Mouse (Mus musculus) neural tube, embryonic 13.5 days (tissue): Measurements from ENCODE around the gene March10. TPM values are rescaled to one million over a fixed set of nuclear protein-coding genes. Genes with fewer than 3 reads are reported as not detected.

Source experiments
- ATAC-seq: fragments of 200-750 bp; cut with Nextera tagmentation; 2 replicates; pipeline ENCODE4 v1.8.0; 2017; ENCODE audit warnings: low read depth, mild to moderate bottlenecking, moderate TSS enrichment, moderate library complexity
- H3K27ac ChIP-seq: fragments of 300-500 bp; sonication (generic); replicated peaks from 2 replicates; pipeline ENCODE4 v1.5.1; 2015; ENCODE audit warnings: moderate library complexity, mild to moderate bottlenecking, inconsistent platforms
- H3K27me3 ChIP-seq: fragments of 300-500 bp; sonication (generic); 2 replicates; pipeline ENCODE4 v1.6.1; 2015; ENCODE audit warnings: mild to moderate bottlenecking, inconsistent platforms
- H3K36me3 ChIP-seq: fragments of 300-500 bp; sonication (generic); 2 replicates; pipeline ENCODE4 v1.6.1; 2015; ENCODE audit warnings: mild to moderate bottlenecking, inconsistent platforms
- H3K4me1 ChIP-seq: fragments of 300-500 bp; sonication (generic); replicated peaks from 2 replicates; pipeline ENCODE4 v1.6.1; 2015; ENCODE audit warnings: inconsistent platforms
- H3K4me2 ChIP-seq: fragments of 300-500 bp; sonication (generic); 2 replicates; pipeline ENCODE4 v1.6.1; 2015; ENCODE audit warnings: inconsistent platforms, mild to moderate bottlenecking, moderate library complexity
- H3K4me3 ChIP-seq: fragments of 300-500 bp; sonication (generic); 2 replicates; pipeline ENCODE4 v1.5.1; 2015; ENCODE audit warnings: mild to moderate bottlenecking, inconsistent platforms
- H3K9ac ChIP-seq: fragments of 300-500 bp; sonication (generic); 2 replicates; pipeline ENCODE4 v1.6.1; 2015; ENCODE audit warnings: moderate library complexity, mild to moderate bottlenecking, inconsistent platforms
- H3K9me3 ChIP-seq: fragments of 300-500 bp; sonication (generic); 2 replicates; pipeline ENCODE4 v1.6.1; 2016; ENCODE audit warnings: inconsistent platforms
- WGBS: fragments of 180-500 bp; shearing (Covaris S2); methylation state at CpG from one replicate; pipeline ENCODE4 v1.1.7; 2015; 5-methylcytosine and 5-hydroxymethylcytosine counted together
- polyA plus RNA-seq: library from polyadenylated mRNA; unstranded; fragments of >200 nt; fragmentation: Nextera tagmentation; extraction: Ambion mirVana; gene quantifications from 2 replicates; pipeline ENCODE4 v1.2.1, GENCODE M21; 2015

The March10 gene
- polyA plus RNA-seq, 1 experiment from 2014 or later, result not detected

DNA sequence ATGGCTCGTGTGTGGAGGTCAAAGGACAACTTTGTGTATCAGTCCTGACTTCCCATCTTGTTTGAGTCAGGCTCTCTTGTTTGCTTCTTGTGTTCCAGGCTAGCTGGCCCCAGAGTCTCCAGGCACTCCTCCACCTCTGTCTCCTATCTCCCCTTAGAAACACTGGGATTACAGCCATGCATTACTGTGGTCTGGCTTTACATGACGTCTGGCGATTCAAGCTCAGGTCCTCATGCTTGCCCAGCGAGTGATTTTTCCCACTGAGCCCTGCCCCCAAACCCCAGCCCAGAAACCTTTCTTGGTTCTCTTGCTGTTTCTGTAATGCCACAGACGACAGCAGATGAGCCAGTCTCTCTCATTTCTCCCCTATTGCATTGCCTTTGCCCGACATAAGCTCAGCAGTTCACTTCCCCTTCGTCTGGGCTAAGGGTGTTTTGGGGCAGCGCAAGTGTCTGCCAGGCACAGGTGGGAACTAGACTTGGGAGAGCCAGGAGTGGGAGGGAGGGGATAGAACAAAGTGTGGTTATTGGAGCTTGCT, 8.0 kb upstream of the March10 start:
- no peak overlapping the region for H3K27ac ChIP-seq
- WGBS, result 75% methylated on average over 8 of the region's 8 CpGs
- H3K9me3 ChIP-seq, result no peaks in the 10 kb centered on the region
- H3K36me3 ChIP-seq, result no peaks in the 10 kb centered on the region
- no peaks in the 10 kb centered on the region for H3K27me3 ChIP-seq
- ATAC-seq, result no peak
- H3K4me3 ChIP-seq, result no peak overlapping the region
- H3K4me2 ChIP-seq, result no peak overlapping the region
- H3K4me1 ChIP-seq, result peaks cover 14% of the 10 kb centered on the region
- H3K9ac ChIP-seq, result no peak overlapping the region

DNA sequence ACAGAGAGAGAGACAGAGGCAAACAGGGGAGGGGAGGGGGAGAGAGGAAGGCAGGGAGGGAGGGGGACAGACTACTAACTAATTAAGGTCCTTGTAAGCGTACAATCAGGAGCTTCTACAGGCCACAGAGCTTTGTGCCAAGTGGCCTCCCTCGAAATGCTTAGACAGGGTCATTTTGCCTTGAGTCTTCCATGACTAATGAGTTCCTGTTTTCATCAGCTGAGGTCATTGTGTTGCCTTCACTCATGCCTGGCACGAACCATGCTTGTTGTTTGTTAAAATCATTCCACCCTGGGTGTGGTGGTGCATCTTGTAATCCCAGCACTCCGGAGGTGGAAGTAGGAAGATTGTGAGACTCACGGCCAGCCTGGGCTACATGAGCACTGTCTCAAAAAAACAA, 3.4 kb upstream of the March10 start:
- Histone ChIP-seq H3K4me3 (no peak overlapping the region), H3K27me3 (no peaks in the 10 kb centered on the region), H3K9ac (no peak overlapping the region), H3K36me3 (no peaks in the 10 kb centered on the region), H3K4me1 (peaks cover 23% of the 10 kb centered on the region), H3K27ac (no peak overlapping the region), H3K4me2 (no peak overlapping the region), H3K9me3 (no peaks in the 10 kb centered on the region)
- no peak for ATAC-seq
- WGBS, result 49% methylated on average over 5 of the region's 5 CpGs

DNA sequence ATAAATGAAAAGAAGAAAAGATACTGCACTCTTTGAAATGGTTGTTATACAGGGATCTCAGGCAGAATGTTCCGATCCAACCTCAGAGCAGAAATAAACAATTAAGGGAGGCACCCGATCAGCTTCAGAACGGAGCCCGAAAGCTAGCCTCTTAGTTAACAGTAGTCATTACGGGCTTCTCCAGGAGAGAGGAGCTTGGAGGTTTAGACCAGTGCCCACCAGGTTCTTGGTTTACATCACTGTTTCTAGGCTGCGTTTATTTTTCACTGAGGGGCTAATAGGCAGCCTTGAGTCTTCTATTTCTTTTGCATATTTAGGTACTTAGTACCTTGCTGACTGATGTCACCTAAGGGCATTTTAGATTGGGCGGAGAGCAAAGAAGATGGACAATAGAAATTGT, 506 bp upstream of the March10 start:
- H3K9ac ChIP-seq, result peak overlapping the region; percentile 74

DNA sequence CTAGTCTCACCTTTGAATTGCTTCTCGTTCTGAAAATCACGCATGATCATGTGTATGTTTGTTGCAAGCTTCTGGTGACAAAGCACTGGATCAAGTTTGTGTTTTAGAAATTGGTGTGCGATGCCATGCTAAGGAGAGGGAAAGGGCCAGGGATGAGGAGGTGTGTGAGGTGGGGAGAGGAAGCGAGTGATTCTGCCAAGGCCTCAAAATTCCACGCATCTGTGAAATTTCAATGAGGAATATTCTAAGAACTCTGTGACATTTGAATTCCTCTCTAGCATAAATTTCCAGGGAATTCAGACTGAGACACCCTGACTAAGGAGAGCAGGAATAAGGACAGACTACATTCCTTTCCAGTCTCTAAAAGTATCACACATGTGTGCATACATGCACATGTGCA, 1.4 kb downstream of the March10 start:
- Histone ChIP-seq H3K27me3 (no peaks in the 10 kb centered on the region), H3K9me3 (no peaks in the 10 kb centered on the region), H3K9ac (no peak overlapping the region), H3K4me3 (no peak overlapping the region), H3K27ac (no peak overlapping the region), H3K4me2 (no peak overlapping the region), H3K4me1 (peaks cover 23% of the 10 kb centered on the region), H3K36me3 (no peaks in the 10 kb centered on the region)
- 89% methylated on average over 5 of the region's 5 CpGs for WGBS
- no peak for ATAC-seq

More for the DNA sequence above, 506 bp upstream of the March10 start:
- Histone ChIP-seq H3K27ac (peak overlapping the region; percentile 88), H3K4me2 (peak overlapping the region; percentile 75), H3K36me3 (no peaks in the 10 kb centered on the region), H3K27me3 (no peaks in the 10 kb centered on the region), H3K4me1 (peaks cover 23% of the 10 kb centered on the region), H3K4me3 (peak overlapping the region; percentile 47), H3K9me3 (no peaks in the 10 kb centered on the region)
- WGBS, result 44% methylated on average over 7 of the region's 7 CpGs
- peak; percentile 60; the same call in 1 of the 2 replicates for ATAC-seq

DNA sequence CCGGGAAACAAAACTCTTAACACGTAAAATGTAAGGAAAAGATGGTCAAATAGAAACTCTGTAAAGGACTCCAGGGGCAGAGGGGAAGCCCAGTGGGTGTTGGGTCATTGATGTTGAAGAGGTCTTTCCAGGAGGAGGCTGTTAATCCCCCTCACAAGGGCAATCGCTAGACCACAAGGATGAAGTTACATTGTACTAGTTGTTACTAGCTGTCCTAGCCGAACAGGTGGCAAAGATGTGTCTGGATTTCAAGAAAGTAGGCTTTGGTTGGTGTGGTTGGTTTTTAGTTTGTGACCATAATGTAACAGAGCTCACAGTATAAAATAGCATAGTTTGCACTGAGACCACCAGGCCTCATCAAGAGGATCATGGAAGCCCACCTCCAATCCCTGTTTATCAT, 3.5 kb downstream of the March10 start:
- peaks cover 21% of the 10 kb centered on the region for H3K4me1 ChIP-seq
- H3K4me2 ChIP-seq, result no peak overlapping the region
- 87% methylated on average over 4 of the region's 4 CpGs for WGBS
- H3K27ac ChIP-seq, result no peak overlapping the region
- H3K27me3 ChIP-seq, result no peaks in the 10 kb centered on the region
- H3K4me3 ChIP-seq, result no peak overlapping the region
- no peak overlapping the region for H3K9ac ChIP-seq
- no peaks in the 10 kb centered on the region for H3K9me3 ChIP-seq
- ATAC-seq, result no peak
- H3K36me3 ChIP-seq, result no peaks in the 10 kb centered on the region

DNA sequence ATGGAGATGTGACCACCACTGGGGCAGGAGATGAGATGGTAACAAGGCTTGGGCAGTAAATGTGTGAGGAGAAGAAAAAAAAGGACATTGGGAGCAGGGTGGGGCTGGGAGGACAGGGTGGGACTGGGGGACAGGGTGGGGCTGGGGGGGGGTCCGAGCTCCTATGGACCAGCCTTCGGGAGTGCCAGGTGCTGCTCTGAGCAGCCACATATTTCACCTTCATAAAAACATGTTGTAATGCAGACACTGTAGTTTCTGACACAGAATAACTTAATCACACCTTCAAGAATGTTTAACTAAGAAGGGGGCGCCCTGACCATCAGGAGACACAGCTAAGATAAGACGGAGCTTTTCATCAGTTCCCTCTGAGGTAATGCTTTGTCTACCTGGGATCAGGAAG, 4.0 kb downstream of the March10 start:
- Histone ChIP-seq H3K4me3 (no peak overlapping the region), H3K36me3 (no peaks in the 10 kb centered on the region), H3K27me3 (no peaks in the 10 kb centered on the region), H3K9ac (no peak overlapping the region), H3K27ac (no peak overlapping the region), H3K4me1 (peaks cover 15% of the 10 kb centered on the region), H3K9me3 (no peaks in the 10 kb centered on the region), H3K4me2 (no peak overlapping the region)
- 93% methylated on average over 4 of the region's 4 CpGs for WGBS
- ATAC-seq, result no peak

DNA sequence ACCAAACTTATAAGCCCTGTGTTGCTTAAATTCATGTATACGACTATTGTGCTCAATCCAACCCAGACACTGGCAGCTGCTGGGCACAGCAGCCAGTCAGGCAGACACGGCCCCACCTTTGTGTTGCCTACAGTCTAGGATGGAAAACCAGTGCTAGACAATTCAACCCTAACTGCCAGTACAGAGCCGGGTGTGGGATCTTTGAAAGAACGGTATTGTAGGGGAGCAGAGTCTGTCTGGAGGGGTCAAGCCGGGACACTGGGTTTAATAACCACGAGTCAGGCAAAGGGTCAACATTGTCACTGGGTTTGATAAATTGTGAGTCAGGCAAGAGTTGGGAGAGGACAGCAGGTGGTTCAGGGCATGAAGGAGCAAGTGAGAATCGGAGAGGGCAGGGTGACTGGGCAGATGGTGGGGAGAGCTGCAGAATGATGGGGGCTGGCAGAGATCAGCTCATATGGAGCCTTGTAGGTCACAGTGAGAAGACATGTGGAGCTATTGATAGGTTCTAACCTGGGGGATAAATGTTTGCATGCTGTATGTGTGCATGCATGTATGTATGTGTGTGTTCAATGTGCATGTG, 4.9 kb downstream of the March10 start:
- H3K4me1 ChIP-seq, result peaks cover 7% of the 10 kb centered on the region; the same call in 1 of the 2 replicates
- no peak overlapping the region for H3K4me2 ChIP-seq
- no peaks in the 10 kb centered on the region for H3K9me3 ChIP-seq
- WGBS, result 23% methylated on average over 7 of the region's 7 CpGs
- no peak for ATAC-seq
- no peaks in the 10 kb centered on the region for H3K27me3 ChIP-seq
- no peaks in the 10 kb centered on the region for H3K36me3 ChIP-seq
- no peak overlapping the region for H3K4me3 ChIP-seq
- no peak overlapping the region for H3K27ac ChIP-seq
- H3K9ac ChIP-seq, result no peak overlapping the region

DNA sequence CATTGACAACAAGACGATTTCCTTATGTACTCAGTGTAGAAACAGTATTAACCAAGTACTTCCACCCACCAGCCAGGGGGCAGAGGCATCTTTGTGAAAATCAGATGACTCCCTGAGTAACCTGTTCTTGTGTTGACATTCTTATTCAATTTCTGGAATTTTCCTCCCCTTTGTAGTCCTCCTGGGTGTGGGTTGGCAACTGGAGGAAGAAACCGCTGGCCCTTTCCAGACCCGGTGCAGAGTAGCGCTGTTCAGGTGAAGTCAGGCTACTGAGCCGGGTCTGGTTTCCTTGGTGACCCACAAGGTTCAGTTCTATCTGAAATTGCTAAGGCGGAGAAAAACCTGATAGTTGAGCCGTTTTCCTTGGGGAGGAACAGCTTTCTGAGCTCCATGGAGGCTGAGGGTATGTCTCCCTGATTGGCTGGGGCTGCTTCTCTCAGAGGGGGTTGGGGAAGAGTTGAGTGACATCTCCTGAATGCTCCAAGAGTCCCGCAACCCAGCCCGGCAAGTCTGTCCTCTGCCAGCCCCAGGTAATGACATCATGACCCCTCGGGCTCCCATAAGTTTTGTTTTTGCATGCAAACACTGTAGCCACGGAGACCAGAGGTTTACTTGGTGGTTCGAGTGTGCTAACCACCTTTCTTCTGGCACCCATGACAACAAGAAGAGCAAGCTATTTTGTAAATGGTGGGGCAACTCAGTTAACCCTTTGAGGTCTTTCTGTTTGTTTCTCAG, 6.8 kb downstream of the March10 start:
- no peak for ATAC-seq
- H3K9ac ChIP-seq, result no peak overlapping the region
- 75% methylated on average over 12 of the region's 12 CpGs for WGBS

DNA sequence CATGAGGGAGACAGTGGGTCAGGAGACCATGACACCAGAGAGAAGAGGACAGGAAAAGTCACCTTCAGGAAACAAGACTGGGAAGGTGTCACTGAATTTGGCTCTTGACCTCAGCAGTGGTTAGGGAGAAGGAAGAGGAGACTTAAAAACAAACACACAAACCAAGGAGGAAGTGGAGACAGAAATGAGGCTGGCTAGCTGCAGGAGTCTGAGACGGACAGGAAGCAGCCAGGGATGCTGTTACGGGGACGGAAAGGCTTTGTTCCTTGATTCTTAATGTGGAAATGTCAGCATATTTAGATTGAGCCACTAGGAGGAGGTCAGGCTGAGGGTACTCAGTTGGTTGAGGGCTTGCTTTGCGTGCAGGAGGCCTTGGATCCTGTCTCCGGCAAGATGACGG, 8.9 kb downstream of the March10 start:
- H3K9me3 ChIP-seq, result no peaks in the 10 kb centered on the region
- WGBS, result 86% methylated on average over 6 of the region's 6 CpGs
- no peak overlapping the region for H3K4me3 ChIP-seq
- H3K27ac ChIP-seq, result no peak overlapping the region
- H3K4me1 ChIP-seq, result no peaks in the 10 kb centered on the region; the same call in 1 of the 2 replicates
- H3K9ac ChIP-seq, result no peak overlapping the region
- no peak for ATAC-seq
- no peaks in the 10 kb centered on the region for H3K36me3 ChIP-seq
- H3K4me2 ChIP-seq, result no peak overlapping the region
- no peaks in the 10 kb centered on the region for H3K27me3 ChIP-seq

More for the DNA sequence above, 6.8 kb downstream of the March10 start:
- H3K4me1 ChIP-seq, result no peaks in the 10 kb centered on the region; the same call in 1 of the 2 replicates
- H3K36me3 ChIP-seq, result no peaks in the 10 kb centered on the region
- no peaks in the 10 kb centered on the region for H3K9me3 ChIP-seq
- no peak overlapping the region for H3K4me2 ChIP-seq
- H3K27me3 ChIP-seq, result no peaks in the 10 kb centered on the region
- H3K4me3 ChIP-seq, result no peak overlapping the region
- no peak overlapping the region for H3K27ac ChIP-seq

DNA sequence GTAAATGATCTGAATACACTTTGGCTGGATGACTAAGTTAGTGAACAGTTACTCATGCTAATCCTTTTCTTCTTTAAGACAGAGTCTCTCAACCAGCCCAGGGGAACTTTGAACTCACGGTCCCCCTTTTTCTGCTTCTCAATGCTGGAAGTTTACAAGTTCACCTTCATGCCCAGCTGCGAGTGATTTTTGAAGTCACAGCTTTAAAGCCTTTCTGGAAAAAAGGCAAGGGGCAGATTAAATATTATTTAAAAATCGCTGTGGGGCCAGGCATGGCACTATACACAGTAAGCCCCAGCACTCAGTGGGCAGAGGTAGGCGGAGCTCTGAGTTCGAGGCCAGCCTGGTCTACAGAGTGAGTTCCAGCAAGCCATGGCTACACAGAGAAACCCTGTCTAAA, 10.3 kb downstream of the March10 start:
- Histone ChIP-seq H3K36me3 (no peaks in the 10 kb centered on the region), H3K27ac (no peak overlapping the region), H3K4me2 (no peak overlapping the region), H3K4me3 (no peak overlapping the region), H3K4me1 (no peaks in the 10 kb centered on the region; the same call in 1 of the 2 replicates), H3K9ac (no peak overlapping the region), H3K27me3 (no peaks in the 10 kb centered on the region), H3K9me3 (no peaks in the 10 kb centered on the region)
- whole genome bisulfite sequencing, result 88% methylated on average over 5 of the region's 5 CpGs
- ATAC-seq, result no peak

DNA sequence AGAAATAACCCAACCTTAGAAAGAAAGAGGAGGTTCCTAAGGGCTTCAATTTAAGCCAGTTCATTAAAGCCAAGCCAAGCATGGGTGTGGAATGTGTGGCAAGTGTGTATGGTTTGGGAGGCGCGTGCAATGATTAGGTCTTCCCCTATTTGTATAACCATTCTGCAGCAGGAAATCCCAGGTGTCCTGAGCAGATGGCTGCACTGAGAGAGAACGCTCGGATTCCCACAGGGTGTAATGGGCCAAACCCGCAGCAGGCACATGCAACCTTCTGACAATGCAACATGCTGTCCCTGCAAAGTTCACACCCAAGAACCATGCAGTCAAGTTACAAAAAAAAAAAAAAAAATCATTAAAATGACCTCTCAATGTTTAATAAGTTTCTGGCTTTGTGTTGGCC, 10.8 kb downstream of the March10 start:
- Histone ChIP-seq H3K27ac (no peak overlapping the region), H3K4me3 (no peak overlapping the region), H3K36me3 (no peaks in the 10 kb centered on the region), H3K27me3 (no peaks in the 10 kb centered on the region), H3K4me1 (no peaks in the 10 kb centered on the region; the same call in 1 of the 2 replicates), H3K9me3 (no peaks in the 10 kb centered on the region), H3K9ac (no peak overlapping the region), H3K4me2 (no peak overlapping the region)
- WGBS, result 46% methylated on average over 5 of the region's 5 CpGs
- ATAC-seq, result no peak

DNA sequence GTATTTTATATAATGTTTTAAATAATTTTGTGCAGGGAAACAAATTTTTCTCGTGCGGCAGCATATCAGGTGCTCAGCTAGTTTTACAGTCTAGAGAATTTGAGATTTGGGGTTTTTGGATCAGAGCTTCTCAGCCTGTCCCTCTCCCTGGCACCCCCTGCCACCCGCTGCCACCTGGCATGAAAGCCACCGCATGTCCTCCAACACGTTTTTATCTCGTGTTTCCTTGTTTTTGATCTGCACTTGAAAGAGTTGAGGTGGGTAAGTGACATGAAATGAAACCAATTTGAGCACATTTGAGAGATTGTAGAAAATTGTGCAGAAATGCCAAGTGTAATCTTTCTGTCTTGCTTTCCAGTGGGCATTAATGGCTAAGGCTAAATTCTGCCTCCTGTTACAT, 11.6 kb downstream of the March10 start:
- Histone ChIP-seq H3K9ac (no peak overlapping the region), H3K9me3 (no peaks in the 10 kb centered on the region), H3K27me3 (no peaks in the 10 kb centered on the region), H3K4me1 (no peaks in the 10 kb centered on the region; the same call in 1 of the 2 replicates), H3K4me3 (no peak overlapping the region), H3K36me3 (no peaks in the 10 kb centered on the region), H3K27ac (no peak overlapping the region), H3K4me2 (no peak overlapping the region)
- ATAC-seq, result no peak
- WGBS, result 85% methylated on average over 6 of the region's 6 CpGs
